Mouse (Mus musculus): Measurements from ENCODE around the gene Vmn1r165. TPM values are rescaled to one million over a fixed set of nuclear protein-coding genes. Genes with fewer than 3 reads are reported as not detected.
"Not testable (repeated sequence)": the region's sequence is repeated elsewhere in the genome, so short reads cannot be mapped to it uniquely, and the experiment has no call there.

Vmn1r165 gene
- total RNA-seq (2014; rRNA removed) (not detected in 2 replicates), polyA plus RNA-seq (2015; fragmentation: Nextera tagmentation; extraction: Ambion mirVana) (not detected in 2 replicates)

GRCm38 (mm10) chr7:23217032-23217431 lies at the start of gene Vmn1r165:
Gene Vmn1r165 (plus strand): TSS chr7:23217332.
- ATAC-seq; H3K9me3 ChIP-seq (ENCODE audit: low read length); H3K9ac ChIP-seq; H3K4me2 ChIP-seq (ENCODE audit: low read depth); H3K27me3 ChIP-seq (ENCODE audit: insufficient read depth, low read length); H3K27ac ChIP-seq (ENCODE audit: low read depth, low read length); DNase-seq; H3K36me3 ChIP-seq (ENCODE audit: insufficient read depth); H3K4me3 ChIP-seq (ENCODE audit: low read depth, low read length); H3K4me1 ChIP-seq (ENCODE audit: insufficient read depth): not testable (repeated sequence)
- no CpG with 5 or more reads among the region's 3 CpGs for WGBS

- ATAC-seq; DNase-seq; H3K36me3 ChIP-seq (ENCODE audit: insufficient read depth); H3K27ac ChIP-seq (ENCODE audit: low read depth, low read length); H3K9me3 ChIP-seq (ENCODE audit: low read length); H3K4me1 ChIP-seq (ENCODE audit: insufficient read depth); H3K4me2 ChIP-seq (ENCODE audit: low read depth); H3K4me3 ChIP-seq (ENCODE audit: low read depth, low read length); H3K27me3 ChIP-seq (ENCODE audit: insufficient read depth, low read length); H3K9ac ChIP-seq: not testable (repeated sequence)
- no CpG with 5 or more reads among the region's 2 CpGs for WGBS
Measured at GRCm38 (mm10) chr7:23251582-23251981, 34.5 kb downstream of the Vmn1r165 start, which contains the start of gene Vmn1r166. Gene Vmn1r166 (minus strand): TSS chr7:23251682.

Other genes starting within 250 kb of the Vmn1r165 start
- not detected in 2 replicates for gene Gm4214, start 232.7 kb upstream of the Vmn1r165 start, total RNA-seq (2014; rRNA removed)
- gene Gm4214, start 232.7 kb upstream of the Vmn1r165 start, polyA plus RNA-seq (2015; fragmentation: Nextera tagmentation; extraction: Ambion mirVana) = not detected in 2 replicates
- not detected in 2 replicates for gene Gm4216, start 197.4 kb upstream of the Vmn1r165 start, total RNA-seq (2014; rRNA removed)
- gene Gm4216, start 197.4 kb upstream of the Vmn1r165 start, polyA plus RNA-seq (2015; fragmentation: Nextera tagmentation; extraction: Ambion mirVana) = not detected in 2 replicates
- not detected in 2 replicates for gene Vmn1r163, start 161.8 kb upstream of the Vmn1r165 start, total RNA-seq (2014; rRNA removed)
- not detected in 2 replicates for gene Vmn1r163, start 161.8 kb upstream of the Vmn1r165 start, polyA plus RNA-seq (2015; fragmentation: Nextera tagmentation; extraction: Ambion mirVana)
- gene Gm8720, start 149.9 kb upstream of the Vmn1r165 start, total RNA-seq (2014; rRNA removed) = not detected in 2 replicates
- not detected in 2 replicates for gene Gm8720, start 149.9 kb upstream of the Vmn1r165 start, polyA plus RNA-seq (2015; fragmentation: Nextera tagmentation; extraction: Ambion mirVana)
- not detected in 2 replicates for gene Gm10662, start 72.9 kb upstream of the Vmn1r165 start, total RNA-seq (2014; rRNA removed)
- gene Gm10662, start 72.9 kb upstream of the Vmn1r165 start, polyA plus RNA-seq (2015; fragmentation: Nextera tagmentation; extraction: Ambion mirVana) = not detected in 2 replicates
- gene Vmn1r166, start 34.4 kb downstream of the Vmn1r165 start, total RNA-seq (2014; rRNA removed) = not detected in 2 replicates
- gene Vmn1r166, start 34.4 kb downstream of the Vmn1r165 start, polyA plus RNA-seq (2015; fragmentation: Nextera tagmentation; extraction: Ambion mirVana) = not detected in 2 replicates
- not detected in 2 replicates for gene Gm6902, start 61.6 kb downstream of the Vmn1r165 start, total RNA-seq (2014; rRNA removed)
- gene Gm6902, start 61.6 kb downstream of the Vmn1r165 start, polyA plus RNA-seq (2015; fragmentation: Nextera tagmentation; extraction: Ambion mirVana) = not detected in 2 replicates
- gene Nlrp4e, start 83.9 kb downstream of the Vmn1r165 start, total RNA-seq (2014; rRNA removed) = not detected in 2 replicates
- gene Nlrp4e, start 83.9 kb downstream of the Vmn1r165 start, polyA plus RNA-seq (2015; fragmentation: Nextera tagmentation; extraction: Ambion mirVana) = not detected in 2 replicates
- gene Nlrp5, start 168.6 kb downstream of the Vmn1r165 start, total RNA-seq (2014; rRNA removed) = not detected in 2 replicates
- gene Nlrp5, start 168.6 kb downstream of the Vmn1r165 start, polyA plus RNA-seq (2015; fragmentation: Nextera tagmentation; extraction: Ambion mirVana) = not detected in 2 replicates